Mouse (Mus musculus): ENCODE data around the gene Rab25. TPM values are rescaled to one million over a fixed set of nuclear protein-coding genes. Genes with fewer than 3 reads are reported as not detected.
"Not testable (repeated sequence)": the region's sequence is repeated elsewhere in the genome, so short reads cannot be mapped to it uniquely, and the experiment has no call there.

The Rab25 gene
- polyA plus RNA-seq (2012; rRNA removed): 0.10 and 1.9 TPM in 2 replicates

DNA sequence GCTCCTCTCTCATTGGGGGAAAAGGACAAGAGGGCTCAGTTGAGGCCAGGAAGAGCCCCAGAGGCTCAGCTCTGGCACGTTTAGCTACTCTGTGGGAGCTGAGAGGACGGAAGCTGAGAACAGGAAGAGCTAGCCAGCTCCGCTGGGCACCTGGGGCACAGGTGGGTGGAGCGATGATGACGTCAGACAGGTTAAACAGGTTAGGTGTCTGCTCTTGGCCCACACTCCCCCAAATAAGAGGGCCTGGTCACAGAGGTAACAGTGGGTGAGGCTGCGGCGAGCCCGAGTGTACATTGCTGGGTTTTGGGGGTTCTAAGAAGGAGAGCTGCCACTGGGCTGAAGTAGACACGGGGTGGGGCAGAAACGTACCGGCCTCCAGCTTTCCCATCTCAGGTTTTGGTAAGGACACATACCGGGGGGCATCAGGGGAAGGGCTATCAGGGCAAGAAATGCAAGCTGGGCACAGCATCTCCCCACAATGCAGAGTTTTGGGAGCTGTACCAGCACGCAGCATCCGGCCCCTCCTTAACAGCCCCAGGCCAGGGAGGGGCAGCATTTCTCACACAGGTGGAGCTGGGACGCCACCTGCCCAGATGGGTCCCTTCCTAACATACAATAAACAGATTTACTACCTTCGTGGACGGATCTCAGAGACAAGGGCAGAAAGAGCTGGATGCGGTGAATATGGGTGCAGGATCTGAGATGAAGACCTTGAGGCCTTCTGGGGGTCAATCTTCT lies at the start of gene Rab25:
Rab25 (minus strand) TSS at position 121 of the 738 bp plus-strand sequence.
- no peak within 1 kb of the TSS for H3K27ac ChIP-seq (ENCODE audit: control insufficient read depth, insufficient read depth, low read depth, low read length)

GRCm38 (mm10) chr3:88596547-88596946 lies 48.4 kb upstream of the Rab25 start:
- H3K27ac ChIP-seq (ENCODE audit: control insufficient read depth, insufficient read depth, low read depth, low read length); H3K36me3 ChIP-seq (ENCODE audit: control insufficient read depth, insufficient read depth, low read length); H3K4me1 ChIP-seq (ENCODE audit: control insufficient read depth, insufficient read depth, low read length): not testable (repeated sequence)

More for the DNA sequence above, at the start of gene Rab25:
- TF ChIP-seq POLR2A (IDR thresholded peaks at IDR 0.05; ENCODE audit: control insufficient read depth, low read depth, low read length): no peak
- no peak for TF ChIP-seq CTCF (IDR thresholded peaks at IDR 0.05; ENCODE audit: control insufficient read depth, insufficient read depth, insufficient replicate concordance, low read depth, low read length)
- H3K4me1 ChIP-seq (ENCODE audit: control insufficient read depth, insufficient read depth, low read length): peaks cover 11% of the 10 kb centered on the region
- H3K4me3 ChIP-seq (ENCODE audit: control insufficient read depth, low read depth, low read length): no peak within 1 kb of the TSS
- no peaks in the 10 kb centered on the region for H3K27me3 ChIP-seq (ENCODE audit: control insufficient read depth, insufficient read depth, low read length)
- no peaks in the 10 kb centered on the region for H3K36me3 ChIP-seq (ENCODE audit: control insufficient read depth, insufficient read depth, low read length)

DNA sequence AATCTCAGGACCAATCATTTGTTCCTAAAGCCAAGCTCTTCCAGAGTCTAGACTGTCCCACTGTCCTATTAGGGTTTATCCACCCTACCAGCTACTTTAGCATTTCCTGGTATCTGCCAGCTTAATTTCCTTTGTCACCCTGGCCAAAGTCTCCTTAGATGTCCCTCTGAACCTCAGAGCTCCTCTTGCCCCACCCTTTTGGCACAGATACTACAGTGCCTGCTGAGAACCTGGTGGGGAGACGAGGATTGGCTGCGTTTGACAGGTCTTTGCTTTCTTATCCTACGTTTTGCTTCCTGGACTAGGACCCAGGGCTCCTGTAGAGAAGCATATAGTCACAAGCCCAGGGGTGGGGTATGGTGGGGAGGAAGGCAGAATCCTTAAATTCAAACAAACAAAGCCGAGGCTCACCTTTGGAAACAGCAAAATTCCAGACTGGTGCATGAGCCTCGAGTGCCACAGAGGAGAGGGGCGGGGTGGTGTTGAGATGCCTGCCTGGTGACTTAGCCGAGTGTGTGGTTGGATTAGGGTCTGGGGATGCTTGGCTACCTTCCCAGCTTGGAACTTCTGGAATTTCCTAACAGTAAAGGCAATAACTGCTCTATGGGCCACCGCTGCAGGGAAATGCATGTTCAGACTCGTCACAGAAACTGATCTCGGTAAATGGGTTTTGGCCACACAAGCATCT lies 45.9 kb upstream of the Rab25 start:
- H3K36me3 ChIP-seq (ENCODE audit: control insufficient read depth, insufficient read depth, low read length): no peaks in the 10 kb centered on the region
- H3K4me1 ChIP-seq (ENCODE audit: control insufficient read depth, insufficient read depth, low read length): no peaks in the 10 kb centered on the region
- H3K27me3 ChIP-seq (ENCODE audit: control insufficient read depth, insufficient read depth, low read length): no peaks in the 10 kb centered on the region
- no peak for TF ChIP-seq CTCF (IDR thresholded peaks at IDR 0.05; ENCODE audit: control insufficient read depth, insufficient read depth, insufficient replicate concordance, low read depth, low read length)
- no peak for TF ChIP-seq POLR2A (IDR thresholded peaks at IDR 0.05; ENCODE audit: control insufficient read depth, low read depth, low read length)
- no peak overlapping the region for H3K27ac ChIP-seq (ENCODE audit: control insufficient read depth, insufficient read depth, low read depth, low read length)
- no peak overlapping the region for H3K4me3 ChIP-seq (ENCODE audit: control insufficient read depth, low read depth, low read length)

More at GRCm38 (mm10) chr3:88596547-88596946, 48.4 kb upstream of the Rab25 start:
- not testable (repeated sequence) for H3K27me3 ChIP-seq (ENCODE audit: control insufficient read depth, insufficient read depth, low read length); H3K4me3 ChIP-seq (ENCODE audit: control insufficient read depth, low read depth, low read length)

- Histone ChIP-seq H3K27me3 (ENCODE audit: control insufficient read depth, insufficient read depth, low read length) (no peaks in the 10 kb centered on the region), H3K4me1 (ENCODE audit: control insufficient read depth, insufficient read depth, low read length) (no peaks in the 10 kb centered on the region), H3K4me3 (ENCODE audit: control insufficient read depth, low read depth, low read length) (no peak overlapping the region), H3K36me3 (ENCODE audit: control insufficient read depth, insufficient read depth, low read length) (no peaks in the 10 kb centered on the region), H3K27ac (ENCODE audit: control insufficient read depth, insufficient read depth, low read depth, low read length) (no peak overlapping the region)
- TF ChIP-seq POLR2A (IDR thresholded peaks at IDR 0.05; ENCODE audit: control insufficient read depth, low read depth, low read length) (no peak), CTCF (IDR thresholded peaks at IDR 0.05; ENCODE audit: control insufficient read depth, insufficient read depth, insufficient replicate concordance, low read depth, low read length) (no peak)
Measured at GRCm38 (mm10) chr3:88592942-88593576, 45.0 kb upstream of the Rab25 start.

DNA sequence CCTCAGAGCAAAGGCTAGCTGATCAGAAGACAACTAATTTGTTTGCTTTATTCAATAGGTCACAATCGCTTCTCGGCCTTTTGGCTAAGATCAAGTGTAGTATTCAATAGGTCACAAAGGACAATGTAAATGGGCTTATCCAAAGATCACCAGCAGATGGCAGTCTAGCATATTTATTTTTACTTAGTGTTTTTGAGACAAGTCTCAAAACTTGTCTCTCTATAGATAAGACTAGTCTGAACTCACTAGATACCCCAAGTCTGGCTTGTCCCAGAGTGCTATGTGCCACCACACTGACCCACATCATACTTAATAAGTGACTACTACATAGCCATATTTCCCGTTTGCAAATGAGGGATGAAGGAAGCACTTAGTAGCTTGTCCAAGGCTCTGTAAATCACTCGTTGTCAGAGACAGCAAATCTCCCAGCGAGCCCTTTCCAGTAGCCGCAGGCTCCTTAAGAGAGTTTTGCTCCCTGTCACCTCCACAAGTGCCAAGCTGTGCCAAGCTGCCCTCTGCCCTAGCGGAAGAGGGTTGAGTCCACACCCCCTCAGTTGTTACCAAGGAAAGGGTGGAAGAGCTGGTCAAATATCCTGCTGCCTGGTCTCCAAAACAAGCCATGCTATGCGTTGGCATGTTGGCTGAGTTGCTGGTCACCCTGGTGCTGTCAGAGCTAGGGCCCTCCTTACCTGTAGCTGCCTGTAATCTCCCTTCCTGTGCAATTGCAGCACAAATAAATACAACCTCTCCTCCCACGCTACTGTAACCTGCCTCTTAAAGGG lies 44.0 kb upstream of the Rab25 start:
- Histone ChIP-seq H3K27me3 (ENCODE audit: control insufficient read depth, insufficient read depth, low read length) (no peaks in the 10 kb centered on the region), H3K4me1 (ENCODE audit: control insufficient read depth, insufficient read depth, low read length) (no peaks in the 10 kb centered on the region), H3K27ac (ENCODE audit: control insufficient read depth, insufficient read depth, low read depth, low read length) (no peak overlapping the region), H3K4me3 (ENCODE audit: control insufficient read depth, low read depth, low read length) (no peak overlapping the region), H3K36me3 (ENCODE audit: control insufficient read depth, insufficient read depth, low read length) (no peaks in the 10 kb centered on the region)
- no peak for TF ChIP-seq CTCF (IDR thresholded peaks at IDR 0.05; ENCODE audit: control insufficient read depth, insufficient read depth, insufficient replicate concordance, low read depth, low read length)

DNA sequence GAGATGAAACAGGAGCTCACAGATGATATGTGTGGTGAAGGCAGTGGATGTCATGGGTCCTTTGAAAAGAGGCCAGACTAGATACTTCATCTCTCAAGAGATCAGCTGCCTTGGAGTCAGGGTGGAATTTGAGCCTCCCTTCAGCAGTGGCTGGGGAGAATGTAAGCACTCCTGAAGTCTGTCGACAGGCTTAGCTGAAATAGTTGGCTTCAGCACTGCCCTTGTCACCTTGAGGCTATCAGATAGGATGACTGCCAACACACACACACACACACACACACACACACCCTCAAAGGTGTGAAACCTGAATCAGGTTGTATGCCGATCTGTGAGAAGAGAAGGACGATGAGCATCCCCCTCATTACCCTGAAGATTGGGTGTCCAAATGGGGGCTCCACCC lies 42.9 kb upstream of the Rab25 start:
- no peaks in the 10 kb centered on the region for H3K36me3 ChIP-seq (ENCODE audit: control insufficient read depth, insufficient read depth, low read length)
- no peaks in the 10 kb centered on the region for H3K27me3 ChIP-seq (ENCODE audit: control insufficient read depth, insufficient read depth, low read length)
- H3K4me1 ChIP-seq (ENCODE audit: control insufficient read depth, insufficient read depth, low read length): no peaks in the 10 kb centered on the region
- TF ChIP-seq POLR2A (IDR thresholded peaks at IDR 0.05; ENCODE audit: control insufficient read depth, low read depth, low read length): no peak
- TF ChIP-seq CTCF (IDR thresholded peaks at IDR 0.05; ENCODE audit: control insufficient read depth, insufficient read depth, insufficient replicate concordance, low read depth, low read length): no peak
- H3K4me3 ChIP-seq (ENCODE audit: control insufficient read depth, low read depth, low read length): no peak overlapping the region
- no peak overlapping the region for H3K27ac ChIP-seq (ENCODE audit: control insufficient read depth, insufficient read depth, low read depth, low read length)

GRCm38 (mm10) chr3:88590246-88590645 lies 42.1 kb upstream of the Rab25 start:
- Histone ChIP-seq H3K36me3 (ENCODE audit: control insufficient read depth, insufficient read depth, low read length) (peaks cover 4% of the 10 kb centered on the region; the same call in 1 of the 2 replicates), H3K27ac (ENCODE audit: control insufficient read depth, insufficient read depth, low read depth, low read length) (no peak overlapping the region), H3K27me3 (ENCODE audit: control insufficient read depth, insufficient read depth, low read length) (no peaks in the 10 kb centered on the region), H3K4me3 (ENCODE audit: control insufficient read depth, low read depth, low read length) (no peak overlapping the region), H3K4me1 (ENCODE audit: control insufficient read depth, insufficient read depth, low read length) (no peaks in the 10 kb centered on the region)
- no peak for TF ChIP-seq POLR2A (IDR thresholded peaks at IDR 0.05; ENCODE audit: control insufficient read depth, low read depth, low read length)
- TF ChIP-seq CTCF (IDR thresholded peaks at IDR 0.05; ENCODE audit: control insufficient read depth, insufficient read depth, insufficient replicate concordance, low read depth, low read length): no peak

Measured in testis, adult 2 months (tissue).